Mouse (Mus musculus) CD4-positive helper T cell, adult 2 months (primary cell): ENCODE results near the gene Dbndd2.

Experiments used
- DNase-seq: peaks from one replicate; pipeline ENCODE4 v3.0.0-alpha.2; 2012; ENCODE audit warnings: low read depth, missing footprints, low spot score

Gene Dbndd2

GRCm38 (mm10) chr2:164453887-164454500, 31.9 kb upstream of the Dbndd2 start:
- DNase-seq = no peak

DNA sequence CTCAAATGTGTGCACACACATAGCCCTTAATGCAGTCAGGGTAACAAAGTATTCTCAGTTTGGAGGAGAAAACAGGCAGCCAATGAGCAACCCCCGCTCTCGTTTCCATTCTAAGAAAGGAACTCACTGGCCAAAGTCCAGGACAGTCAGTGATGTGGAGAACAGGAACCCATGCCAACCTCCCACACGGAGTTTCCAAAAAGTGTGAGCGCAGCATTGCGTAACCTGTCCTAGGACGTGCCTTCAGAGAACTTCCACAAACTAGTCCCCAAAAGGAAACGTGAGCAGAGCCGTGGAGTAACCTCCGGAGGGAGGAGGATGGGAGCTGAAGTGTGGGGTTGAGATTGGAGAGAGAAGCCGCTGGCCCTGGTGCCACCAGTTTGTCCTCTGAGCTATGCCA, 31.1 kb upstream of the Dbndd2 start:
- no peak for DNase-seq

DNA sequence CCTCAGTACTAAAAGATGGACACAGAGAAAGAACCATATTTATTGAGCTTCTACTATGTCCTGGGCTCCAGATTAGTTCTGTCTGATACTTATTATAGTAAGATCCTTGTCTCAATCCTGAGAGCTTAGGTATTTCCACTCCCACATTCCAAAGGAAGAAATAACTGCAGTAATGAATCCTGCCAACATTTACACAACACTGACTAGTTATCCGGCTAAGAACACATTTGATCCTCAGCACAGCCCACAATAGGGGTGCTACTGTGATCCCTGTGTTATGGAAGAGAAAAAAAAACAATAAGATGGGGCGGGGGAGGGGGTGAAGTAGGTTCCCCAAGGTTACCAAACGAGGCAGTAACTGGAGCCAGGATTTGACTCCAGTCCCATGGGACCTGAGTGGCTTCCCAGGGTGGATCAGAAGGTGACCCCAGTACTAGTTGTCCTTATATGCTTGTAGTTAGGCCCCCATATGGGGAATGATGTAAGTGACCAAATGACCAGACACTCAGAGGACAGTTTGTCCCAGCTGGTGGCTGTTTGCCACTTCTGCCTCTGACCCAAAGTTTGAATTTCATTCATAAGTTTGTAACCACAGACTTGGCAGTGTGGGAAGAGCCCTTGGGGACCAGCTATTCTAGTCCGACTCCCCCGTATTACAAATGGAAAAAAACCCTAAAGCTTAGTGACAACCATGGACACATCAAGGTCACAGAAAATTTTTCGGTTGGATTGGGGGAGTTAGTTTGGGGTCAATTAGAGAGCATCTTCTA, 30.3 kb upstream of the Dbndd2 start:
- DNase-seq = no peak

DNA sequence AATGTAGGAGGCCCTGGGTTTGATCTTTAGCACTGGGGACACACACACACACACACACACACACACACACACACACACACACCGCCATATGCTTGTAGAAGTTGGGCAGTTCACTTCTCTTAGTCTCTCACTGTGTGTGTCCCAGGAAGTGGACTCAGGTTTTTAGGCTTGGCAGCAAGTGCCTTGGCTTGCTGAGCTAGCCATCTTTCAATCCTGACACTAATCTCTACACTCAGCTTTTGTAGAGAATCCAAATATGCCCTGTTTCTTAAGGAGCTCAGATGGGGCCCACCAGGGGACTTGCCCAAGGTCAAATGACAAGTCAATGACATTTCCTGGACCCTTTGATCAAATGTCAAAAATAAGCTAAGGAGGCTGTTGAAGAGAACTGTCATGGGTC, 29.5 kb upstream of the Dbndd2 start:
- DNase-seq = no peak

- peak; percentile 59 for DNase-seq
These were observed 29.0 kb upstream of the Dbndd2 start, which contains the start of gene Sys1 for GRCm38 (mm10) chr2:164456864-164457300. TSS of gene Sys1 (plus strand) at chr2:164456964.

DNA sequence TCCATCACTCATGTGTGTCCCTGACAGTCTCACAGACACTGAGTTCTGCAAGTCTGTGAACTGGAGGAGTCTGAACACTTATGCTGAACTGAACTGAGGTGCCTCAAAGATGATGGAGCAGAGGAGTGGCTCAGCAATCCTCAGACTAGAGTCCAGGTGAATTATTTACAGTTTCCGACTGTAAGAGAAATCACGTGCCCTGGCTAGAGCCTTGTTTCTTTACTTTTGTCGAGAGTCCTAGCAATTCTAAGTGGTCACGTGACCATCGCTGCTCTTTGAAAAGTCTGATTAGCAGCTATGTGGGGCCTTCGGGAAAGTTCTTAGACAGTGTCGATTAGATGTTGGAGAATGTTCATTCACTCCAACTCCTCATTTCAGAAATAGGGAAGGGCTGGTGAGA, 28.0 kb upstream of the Dbndd2 start:
- DNase-seq = no peak

DNA sequence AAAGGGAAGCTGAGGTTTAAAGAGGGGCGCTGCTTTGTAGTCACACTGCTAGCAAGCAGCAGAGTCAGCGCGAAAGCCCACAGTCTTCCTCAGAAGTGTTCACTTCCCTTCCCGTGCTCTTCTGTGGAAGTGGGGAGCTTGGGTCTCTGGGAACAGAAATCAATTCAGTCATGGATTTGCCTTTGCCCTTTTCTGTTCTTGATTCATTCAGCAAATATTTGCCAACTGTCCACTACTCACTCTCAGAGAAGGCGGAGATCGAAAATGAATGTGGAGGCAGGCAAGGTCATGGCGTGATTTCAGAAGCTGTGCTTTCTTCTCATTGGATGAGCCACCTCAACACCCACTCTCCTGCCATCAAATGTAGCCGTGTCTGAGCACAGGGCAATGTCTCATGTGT, 27.4 kb upstream of the Dbndd2 start:
- no peak for DNase-seq

- peak; percentile 96 for DNase-seq
These were observed 25.0 kb upstream of the Dbndd2 start, which contains the start of gene Gm20458 for GRCm38 (mm10) chr2:164460745-164461551. TSS of gene Gm20458 (plus strand) at chr2:164460967.

- no peak for DNase-seq
These were observed 20.7 kb upstream of the Dbndd2 start for GRCm38 (mm10) chr2:164465161-164465560.

GRCm38 (mm10) chr2:164466787-164467186, 19.1 kb upstream of the Dbndd2 start:
- DNase-seq = no peak

- DNase-seq = peak; percentile 60
These were observed 15.7 kb upstream of the Dbndd2 start for GRCm38 (mm10) chr2:164470254-164470653.

GRCm38 (mm10) chr2:164473624-164474023, 12.3 kb upstream of the Dbndd2 start, which contains the start of gene Trp53tg5:
TSS of gene Trp53tg5 (minus strand) at chr2:164473724.
- DNase-seq = no peak

- DNase-seq = peak; percentile 59
These were observed 580 bp downstream of the Dbndd2 start for GRCm38 (mm10) chr2:164486258-164487114.

DNA sequence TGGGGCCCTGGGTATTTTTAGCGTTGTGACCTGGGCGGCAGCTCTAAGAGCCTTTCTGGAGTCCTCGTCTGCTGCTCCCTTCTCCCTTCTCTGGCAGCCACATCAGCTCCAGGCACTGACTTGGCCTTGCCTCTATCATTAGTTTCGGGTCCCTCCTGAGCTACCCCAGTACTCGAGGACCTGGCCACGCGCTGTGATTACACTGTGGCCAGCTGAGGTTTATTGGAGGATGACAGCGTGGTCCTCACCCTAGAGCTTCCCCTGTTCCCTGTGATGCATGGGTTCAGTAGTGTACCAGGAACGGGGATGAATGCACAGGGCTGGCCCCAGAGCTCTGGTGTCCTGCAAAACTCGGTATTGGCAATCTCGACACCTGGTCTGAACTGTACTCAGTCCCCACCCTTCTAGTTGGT, 1.2 kb downstream of the Dbndd2 start:
- DNase-seq = no peak

- no peak for DNase-seq
These were observed 1.9 kb downstream of the Dbndd2 start for GRCm38 (mm10) chr2:164487812-164488211.

DNA sequence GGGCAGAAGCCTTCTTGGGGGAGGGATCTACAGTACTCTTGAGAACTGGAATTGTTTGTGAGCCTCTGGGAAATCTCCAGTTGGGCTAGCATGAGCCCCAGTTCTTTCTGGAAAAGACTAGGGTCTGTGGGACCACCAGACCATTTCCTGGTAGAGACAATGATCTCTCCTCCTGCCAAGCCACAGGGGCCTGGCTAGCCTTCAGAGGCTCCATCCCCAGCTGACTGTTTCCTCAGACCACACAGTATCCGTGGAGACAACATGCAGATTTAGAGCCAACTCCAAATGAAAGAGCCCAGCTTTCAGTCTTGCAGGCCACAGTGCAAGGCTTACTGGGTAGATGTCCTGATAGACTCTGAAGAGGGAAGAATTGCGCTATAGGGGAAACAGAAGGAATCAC, 8.2 kb downstream of the Dbndd2 start:
- DNase-seq = no peak

DNA sequence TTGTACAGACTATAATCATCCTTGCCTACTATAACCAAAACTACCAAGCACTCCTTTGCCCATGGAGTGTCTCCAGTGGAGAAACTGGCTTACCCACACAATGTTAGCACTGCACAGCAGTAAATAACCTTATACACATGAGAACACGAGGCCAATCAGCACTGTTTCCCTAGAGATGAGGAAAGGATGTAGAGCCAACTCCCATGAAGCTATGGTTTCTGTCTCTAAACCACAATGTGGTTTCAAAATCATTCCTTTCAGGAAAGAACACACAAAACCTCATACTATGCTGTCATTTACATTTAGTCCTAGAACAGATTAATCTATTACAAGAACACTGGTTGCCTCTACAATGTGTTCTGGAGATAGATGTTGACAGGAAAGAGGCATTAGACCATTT, 10.4 kb downstream of the Dbndd2 start:
- DNase-seq = no peak

- DNase-seq = peak; percentile 89
These were observed 11.2 kb downstream of the Dbndd2 start, which contains the start of gene Pigt for GRCm38 (mm10) chr2:164496847-164497690. TSS of gene Pigt (plus strand) at chr2:164497520.

GRCm38 (mm10) chr2:164497691-164498268, 11.9 kb downstream of the Dbndd2 start:
- no peak for DNase-seq

- DNase-seq = no peak
These were observed 13.4 kb downstream of the Dbndd2 start for GRCm38 (mm10) chr2:164499317-164499716.
